Mouse (Mus musculus): ENCODE measurements around the gene Rmi1.

DNA sequence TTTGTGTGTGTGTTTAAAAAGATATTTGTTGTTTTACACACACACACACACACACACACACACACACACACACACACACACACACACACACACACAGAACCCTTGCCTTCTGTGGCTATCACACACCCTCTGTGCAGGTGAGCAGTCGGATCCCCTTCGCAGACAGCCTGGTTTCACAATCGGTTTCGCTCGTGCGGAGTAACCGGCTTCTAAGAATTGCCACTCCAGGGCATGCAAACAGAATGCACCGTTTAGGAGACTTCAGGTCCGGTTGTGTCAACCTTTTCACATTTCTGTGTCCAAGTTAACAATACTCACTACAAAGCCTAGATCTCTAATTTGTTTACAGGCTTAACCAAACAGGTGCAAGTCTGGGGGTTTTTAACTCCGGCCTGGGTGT lies 51.5 kb downstream of the Rmi1 start:
- TF ChIP-seq GATA1 (IDR thresholded peaks at IDR 0.05; ENCODE audit: borderline replicate concordance, low read length) (no peak), FLI1 (IDR thresholded peaks at IDR 0.05; ENCODE audit: low read length) (no peak)

All from megakaryocyte, embryonic 14.5 days (primary cell).